Mouse (Mus musculus) brain, embryonic 14.5 days (tissue): ENCODE measurements around the gene Rgl1. TPM values are rescaled to one million over a fixed set of nuclear protein-coding genes. Genes with fewer than 3 reads are reported as not detected.

Source experiments
- DNase-seq: peaks from one replicate; pipeline ENCODE4 v3.0.0-alpha.2; 2011; ENCODE audit warnings: low read depth
- CTCF ChIP-seq: fragments of 200-500 bp; IDR thresholded peaks from 2 replicates; pipeline ENCODE4 v1.5.1; 2012; ENCODE audit warnings: inconsistent platforms, mild to moderate bottlenecking, moderate library complexity, borderline replicate concordance; ENCODE audit not compliant: insufficient read depth, insufficient read length; ENCODE audit errors: extremely low read depth
- POLR2A ChIP-seq: fragments of 200-500 bp; IDR thresholded peaks from 2 replicates; pipeline ENCODE4 v1.6.1; 2012; ENCODE audit warnings: mild to moderate bottlenecking, inconsistent platforms, borderline replicate concordance; ENCODE audit not compliant: poor library complexity, insufficient read depth, insufficient read length, severe bottlenecking; ENCODE audit errors: extremely low read depth
- polyA plus RNA-seq: library from polyadenylated mRNA; depleted of rRNA; stranded (reverse); fragments of >200 nt; gene quantifications from 2 replicates; pipeline ENCODE4 v1.2.3, GENCODE M21; 2012

Gene Rgl1
- polyA plus RNA-seq, 1 experiment: 14.1 TPM

DNA sequence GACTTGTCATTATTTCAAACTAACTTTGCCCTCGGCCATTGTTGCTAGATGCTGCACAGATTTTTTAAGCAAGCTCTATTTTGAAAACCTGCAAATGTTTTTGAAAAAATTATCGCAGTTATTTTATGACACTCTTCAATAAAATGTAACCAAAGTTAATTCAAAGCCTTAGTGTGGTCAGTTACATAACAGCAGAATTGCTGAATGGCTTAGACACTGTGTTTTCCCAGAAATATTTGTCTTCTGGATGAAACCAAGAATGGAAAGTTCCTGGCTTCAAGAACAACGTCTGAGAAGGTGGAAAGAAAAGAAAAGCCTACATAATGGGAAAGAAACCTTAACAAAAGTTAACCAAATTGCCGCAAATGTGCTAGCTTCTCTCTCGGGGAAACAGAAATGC lies 131.5 kb downstream of the Rgl1 start:
- TF ChIP-seq CTCF (no peak), POLR2A (no peak)
- DNase-seq: no peak

DNA sequence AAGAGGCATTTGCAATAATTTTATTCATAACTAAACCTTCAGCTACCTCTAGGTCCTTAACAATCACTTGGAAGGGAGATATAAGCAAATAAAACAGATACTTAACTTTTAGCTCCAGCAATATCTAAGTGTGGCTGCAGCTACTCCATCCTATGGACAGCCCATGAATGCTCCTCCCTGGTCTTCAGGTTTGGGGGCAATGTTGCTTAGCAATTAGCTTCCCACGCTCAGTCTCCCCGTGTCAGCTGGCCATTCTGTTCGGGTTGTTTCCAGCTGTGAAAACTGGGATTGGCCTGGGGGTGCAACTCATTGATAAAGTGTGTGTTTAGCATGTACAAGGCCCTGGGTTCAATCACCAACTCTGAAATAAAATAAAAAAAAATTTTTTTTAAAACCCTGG lies 136.4 kb downstream of the Rgl1 start:
- no peak for DNase-seq
- TF ChIP-seq CTCF: no peak
- TF ChIP-seq POLR2A: no peak

DNA sequence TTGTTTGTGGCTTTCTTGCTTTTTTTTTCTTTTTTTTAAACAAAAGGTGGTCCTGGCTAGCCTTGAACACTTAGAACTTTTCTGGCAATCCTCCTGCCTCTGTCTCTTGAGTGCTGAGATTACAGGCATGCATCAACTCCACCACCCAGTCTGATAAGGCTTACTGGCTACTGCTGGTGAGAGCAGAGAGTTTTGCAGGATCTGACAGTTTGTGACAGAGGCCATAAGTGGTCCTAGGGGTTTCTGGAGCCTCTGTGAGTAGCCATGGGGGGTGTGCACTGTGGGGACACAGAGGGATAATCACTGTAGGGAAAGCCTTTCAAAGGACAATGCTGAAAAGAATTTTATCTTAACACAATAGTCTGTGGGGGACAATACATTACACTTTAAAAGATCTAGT lies 140.5 kb downstream of the Rgl1 start:
- TF ChIP-seq CTCF (no peak), POLR2A (no peak)
- no peak for DNase-seq

DNA sequence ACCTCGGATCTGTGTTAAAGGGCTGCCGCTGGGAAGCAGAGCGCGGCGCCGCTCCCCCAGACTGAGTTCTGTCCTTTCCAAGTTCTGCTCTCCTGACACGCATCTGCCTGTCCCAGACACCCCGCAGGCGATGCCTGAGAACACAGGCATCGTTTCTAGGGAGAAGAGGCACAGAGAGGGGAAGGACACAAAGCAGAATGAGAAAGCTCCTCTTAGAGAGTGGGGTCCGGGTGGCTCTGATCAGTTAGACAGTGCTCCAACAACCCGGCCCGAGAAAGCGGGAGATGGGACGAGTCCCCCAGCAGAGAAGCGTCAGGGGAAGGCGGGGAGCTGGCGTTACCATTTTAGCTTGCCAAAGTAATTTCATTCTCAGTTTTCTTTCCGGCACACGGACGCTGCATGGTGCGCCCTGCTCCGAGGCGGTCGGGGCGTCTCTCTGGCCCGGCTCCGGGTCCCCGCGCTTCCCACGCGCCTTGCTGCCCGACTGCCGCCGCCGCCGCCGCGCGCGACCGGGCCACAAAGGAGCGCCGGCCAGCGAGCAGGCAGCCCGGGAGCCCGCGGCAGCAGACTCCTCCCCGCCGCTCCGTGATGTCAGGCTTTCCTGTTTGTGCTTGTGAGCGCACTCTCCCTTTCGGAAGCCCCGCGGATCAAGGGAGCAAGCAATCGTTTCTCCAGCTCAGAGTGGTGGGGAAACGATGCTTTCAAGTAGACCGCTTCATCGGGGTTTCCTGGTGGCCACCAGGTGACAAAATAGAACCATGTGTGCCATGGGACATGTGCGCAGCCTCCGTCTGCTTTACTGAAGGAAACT lies 141.3 kb downstream of the Rgl1 start:
- TF ChIP-seq POLR2A: peak; percentile 61
- TF ChIP-seq CTCF: 0 out of 2 replicates have a peak, but pooled peaks have one; percentile 3
- DNase-seq: peak; percentile 89

DNA sequence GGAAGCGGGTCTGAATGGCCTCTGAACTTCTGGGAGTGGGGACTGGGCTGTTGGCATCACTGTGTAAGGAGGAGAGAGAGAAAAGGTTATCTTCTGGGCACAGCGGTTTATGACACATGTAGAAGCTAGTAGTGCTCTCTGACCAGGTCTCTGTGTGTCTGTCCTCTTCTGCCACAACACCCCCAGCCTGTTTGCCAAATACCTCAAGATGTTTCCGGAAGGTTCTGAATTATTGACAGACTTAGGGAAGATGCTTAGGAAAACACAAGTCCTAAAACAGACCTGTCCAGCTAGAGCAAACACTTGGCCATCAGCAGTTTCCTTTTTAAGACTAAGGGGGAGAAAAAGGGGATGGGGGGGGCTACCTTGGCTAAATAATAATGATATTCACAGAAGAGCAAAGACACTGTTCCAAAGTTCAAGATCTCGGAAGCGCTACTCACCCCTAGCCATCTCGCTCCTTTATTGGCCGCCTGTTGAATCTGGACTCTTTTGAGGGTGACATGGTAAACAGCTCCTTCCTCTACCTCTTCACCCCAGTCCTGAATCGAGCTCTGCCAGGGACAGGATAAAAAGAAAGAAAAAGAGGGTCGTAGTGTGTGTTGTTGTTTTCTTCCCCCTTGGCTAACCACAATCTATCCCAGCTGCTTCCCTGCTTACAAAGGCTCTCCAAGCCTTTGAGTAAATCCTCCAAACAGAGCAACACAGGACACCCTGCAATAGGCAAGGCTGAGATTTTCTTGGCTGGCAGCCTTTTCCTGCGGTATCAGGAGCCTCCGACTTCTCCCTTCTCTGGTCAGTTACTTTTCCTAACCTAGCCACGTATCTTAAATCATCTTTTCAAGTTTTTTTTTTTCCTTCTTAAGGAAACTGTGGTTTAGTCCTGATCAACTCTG lies 142.5 kb downstream of the Rgl1 start:
- peak; percentile 72 for DNase-seq
- TF ChIP-seq POLR2A: no peak
- no peak for TF ChIP-seq CTCF

DNA sequence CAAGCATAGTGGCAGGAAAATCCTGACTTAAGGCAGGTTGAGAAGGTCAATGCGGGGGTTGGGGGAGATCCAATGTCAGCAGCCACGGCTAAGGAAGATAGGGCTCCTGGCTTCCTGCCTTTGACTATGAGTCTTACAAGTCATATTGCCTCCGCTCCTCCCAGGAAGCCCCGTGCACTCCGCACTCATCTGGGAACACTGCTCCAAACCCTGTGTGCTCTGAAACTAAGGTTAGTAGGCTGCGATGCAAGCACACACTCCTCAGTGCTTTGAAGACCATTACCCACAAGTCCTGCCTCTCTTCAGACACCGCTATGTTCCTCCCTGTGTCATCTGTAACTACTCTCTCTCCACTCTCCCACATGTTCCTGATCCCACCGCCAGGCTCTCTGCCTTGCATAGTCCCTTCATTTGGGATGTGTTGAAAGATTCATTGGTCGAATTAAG lies 143.4 kb downstream of the Rgl1 start:
- no peak for DNase-seq

DNA sequence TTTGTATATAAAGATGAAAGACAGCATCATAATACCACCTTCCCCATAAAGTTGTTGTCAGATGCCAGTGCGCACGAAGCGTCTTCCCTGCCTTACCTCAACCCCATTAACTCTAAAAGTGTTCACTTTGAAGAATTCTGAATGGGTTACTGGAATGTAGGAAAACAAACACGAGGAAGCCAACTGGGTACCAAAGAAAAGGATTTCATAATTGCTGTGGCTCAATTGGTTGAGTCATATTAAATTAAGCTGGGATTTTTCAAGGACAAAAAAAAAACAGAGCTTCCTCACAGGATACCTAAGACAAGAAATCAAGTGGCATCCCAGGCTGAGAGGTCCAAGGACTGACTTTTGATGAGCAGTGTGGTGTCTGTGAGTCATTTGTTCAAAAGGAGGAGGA lies 144.5 kb downstream of the Rgl1 start:
- DNase-seq: no peak
- no peak for TF ChIP-seq POLR2A
- no peak for TF ChIP-seq CTCF

More for the DNA sequence above, 143.4 kb downstream of the Rgl1 start:
- TF ChIP-seq POLR2A: no peak

DNA sequence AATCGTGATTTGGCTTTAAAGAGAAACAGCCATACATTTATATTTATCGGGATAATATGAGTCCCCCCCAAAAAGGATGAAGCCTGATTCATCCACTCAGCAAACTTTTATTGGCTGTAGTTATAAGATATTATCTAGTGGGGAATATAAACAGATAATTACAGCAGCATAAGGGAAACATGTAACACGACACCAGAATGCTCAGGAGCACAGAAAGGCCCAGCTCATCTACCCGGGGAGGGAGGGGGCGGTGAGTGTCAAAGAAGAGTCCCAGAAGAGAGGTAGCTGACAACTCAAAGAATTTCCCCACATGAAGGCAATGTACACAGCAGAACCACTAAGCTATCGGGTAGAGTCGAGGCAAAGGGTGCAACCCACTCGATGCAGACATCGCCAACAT lies 146.8 kb downstream of the Rgl1 start:
- TF ChIP-seq CTCF (no peak), POLR2A (no peak)
- no peak for DNase-seq

DNA sequence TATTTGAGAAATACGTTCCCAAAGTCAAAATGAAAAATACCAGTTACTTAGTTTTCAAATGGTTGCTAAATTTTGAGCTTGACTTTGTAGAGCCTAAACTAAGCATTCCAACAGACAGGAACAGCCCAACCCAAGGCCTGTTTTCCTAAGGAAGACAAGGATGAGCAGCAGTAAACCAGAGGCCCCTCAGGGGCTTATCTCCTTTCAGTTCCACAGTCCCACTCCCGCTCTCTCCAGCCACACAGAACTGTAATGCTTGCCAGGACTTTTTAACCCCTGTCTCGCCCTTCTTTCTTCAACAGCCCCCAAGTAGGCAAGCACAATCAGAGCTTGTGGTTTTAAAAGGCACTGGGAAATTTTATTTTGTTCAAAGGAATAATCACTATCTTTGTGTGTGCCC lies 147.3 kb downstream of the Rgl1 start:
- DNase-seq: no peak
- no peak for TF ChIP-seq POLR2A
- no peak for TF ChIP-seq CTCF

DNA sequence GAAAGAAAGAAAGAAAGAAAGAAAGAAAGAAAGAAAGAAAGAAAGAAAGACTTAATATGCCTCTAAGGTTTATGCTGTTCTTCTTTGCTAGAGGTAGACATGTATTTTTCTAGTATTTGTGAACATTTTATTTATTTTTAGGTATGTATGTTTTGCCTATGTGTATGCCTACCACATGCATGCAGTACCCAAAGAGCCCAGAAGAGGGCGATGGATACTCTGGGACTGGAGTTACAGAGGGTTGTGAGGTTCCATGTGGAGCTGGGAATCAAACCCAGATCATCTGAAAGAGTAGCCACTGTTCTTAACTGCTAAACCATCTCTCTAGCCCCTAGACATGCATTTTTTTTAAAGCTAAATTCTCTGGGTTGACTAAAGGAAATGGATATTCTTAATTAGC lies 147.8 kb downstream of the Rgl1 start:
- DNase-seq: no peak
- TF ChIP-seq POLR2A (no peak), CTCF (peak; percentile 34; the same call in 1 of the 2 replicates)

DNA sequence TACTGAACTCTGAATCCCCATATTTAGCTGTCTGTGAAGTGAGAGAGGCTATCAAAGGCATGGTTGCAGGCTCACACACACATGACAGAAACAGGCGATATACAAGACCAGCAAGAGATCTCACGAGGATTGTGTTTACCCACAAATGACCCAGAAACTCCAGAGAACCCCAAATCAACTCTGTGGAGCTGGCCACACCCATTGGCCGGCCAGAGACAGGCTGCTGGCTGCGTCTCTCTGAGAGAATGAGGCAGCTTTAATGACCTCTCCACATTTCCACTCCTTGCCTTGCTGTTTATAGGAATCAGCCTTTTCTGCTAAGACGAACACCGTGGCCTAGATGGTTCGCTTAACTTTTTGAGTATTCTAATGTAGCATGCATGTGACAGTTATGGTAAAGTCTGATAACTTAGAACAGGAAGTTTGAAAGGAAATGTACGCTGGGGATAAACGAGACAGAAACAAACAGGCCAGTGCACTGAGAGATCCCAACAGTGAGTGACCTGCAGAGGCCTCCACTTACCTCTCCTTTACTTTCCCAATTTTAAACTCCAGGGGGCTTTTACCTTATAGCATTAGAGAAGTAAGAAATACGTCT lies 148.3 kb downstream of the Rgl1 start:
- DNase-seq: no peak
- TF ChIP-seq POLR2A (no peak), CTCF (no peak)
